17 mouse cellular contexts compared by ENCODE assay signal in genomic region chr14:57611034-57611433, GRCm38 (mm10). TPM values are rescaled to one million over a fixed set of nuclear protein-coding genes. Genes with fewer than 3 reads are reported as not detected.
DNase-seq lines count a peak whose midpoint lies in the region; ATAC-seq and TF ChIP-seq lines count a peak whose summit lies in the region.
"Had no signal": no experiment of that assay in that cellular context is flagged by ENCODE, and none has a peak within 500 bp of the region (broad histone marks: within the 10 kb centered on the region; RNA-seq: fewer than 3 reads in every experiment).

No protein-coding gene starts in this region.

- no peak for DNase-seq in kidney, adult 8-10 months
- peak; percentile 32 for DNase-seq in CD4-positive helper T cell, adult 2 months (ENCODE audit: low read depth, low spot score)
- DNase-seq in CH12.LX (ENCODE audit: extremely low read depth) = peak; percentile 13
- DNase-seq in fibroblast of lung, adult 2 months (ENCODE audit: low read depth) = peak; percentile 23
- no peak for DNase-seq in testis, postnatal 10 days (ENCODE audit: low spot score)
- DNase-seq in layer of hippocampus, postnatal 10 days (ENCODE audit: low spot score in 2 of 2) = no peak
- DNase-seq: adrenal gland, postnatal 10 days; cerebellum, adult 8-10 months; heart, adult 2 months; kidney, adult 11 months; lung, embryonic 14.5 days had no signal

- in situ Hi-C loops in CH12.LX (cut with MboI; ENCODE audit: low pct_ligation_motif_present, low pct_unique_long_range_greater_than_20kb, low sequenced_read_pairs) = no loop called here

- ATAC-seq in kidney, embryonic 14.5 days (ENCODE audit: low FRiP score, low TSS enrichment) = peak; percentile 77; the same call in 1 of the 2 replicates
- ATAC-seq: midbrain, embryonic 16.5 days had no signal

- TF ChIP-seq RAD21 in CH12.LX (IDR thresholded peaks at IDR 0.05; ENCODE audit: low read depth, low read length) = no peak

- H3K9me3 ChIP-seq in kidney, embryonic 14.5 days (ENCODE audit: control insufficient read depth, low read length) = no peaks in the 10 kb centered on the region
- H3K9me3 ChIP-seq in CH12.LX (replicated peaks; ENCODE audit: low read length) = no peaks in the 10 kb centered on the region
- H3K9me3 ChIP-seq: neural tube, embryonic 12.5 days had no signal

- H3K36me3 ChIP-seq in kidney, embryonic 14.5 days (ENCODE audit: control insufficient read depth, insufficient read depth, low read length) = peaks cover 3% of the 10 kb centered on the region; the same call in 1 of the 2 replicates
- peaks cover 13 to 52% of the 10 kb centered on the region in 2 experiments for H3K36me3 ChIP-seq in CH12.LX (replicated peaks in 1 of 2; ENCODE audit: control insufficient read depth in 1 of 2, insufficient read depth in 1 of 2, low read length in 1 of 2)
- H3K36me3 ChIP-seq: neural tube, embryonic 12.5 days had no signal

- WGBS in kidney, embryonic 14.5 days = 34% methylated on average over 2 of the region's 2 CpGs

- dilution Hi-C loops in CH12.LX (cut with MboI; ENCODE audit: extremely low pct_ligation_motif_present, extremely low pct_unique_long_range_greater_than_20kb, low sequenced_read_pairs) = no loop called here

- TF ChIP-seq EP300 in CH12.LX (IDR thresholded peaks at IDR 0.05; ENCODE audit: low read length) = no peak

- H3K4me1 ChIP-seq in kidney, embryonic 14.5 days (ENCODE audit: control insufficient read depth, insufficient read depth, low read length) = 0 out of 2 replicates have a peak, but pooled peaks cover 7% of the 10 kb centered on the region
- H3K4me1 ChIP-seq in CH12.LX (ENCODE audit: control insufficient read depth in 1 of 2, insufficient read depth in 2 of 2) = peaks cover 0 to 56% of the 10 kb centered on the region in 2 experiments; a peak in 3 of 4 replicates

- no peaks in the 10 kb centered on the region for H3K27me3 ChIP-seq in kidney, embryonic 14.5 days (ENCODE audit: control insufficient read depth, insufficient read depth, low read length)
- no peaks in the 10 kb centered on the region for H3K27me3 ChIP-seq in CH12.LX (replicated peaks)
- H3K27me3 ChIP-seq: neural tube, embryonic 12.5 days had no signal

- peak overlapping the region; percentile 13; the same call in 1 of the 2 replicates for H3K27ac ChIP-seq in kidney, embryonic 14.5 days (ENCODE audit: low read depth, low read length)
- peak overlapping the region; percentile 46 for H3K27ac ChIP-seq in CH12.LX (ENCODE audit: insufficient read depth, low read depth)
- H3K27ac ChIP-seq: heart, adult 2 months; hindbrain, embryonic 14.5 days; layer of hippocampus, adult 2 months; neural tube, embryonic 12.5 days had no signal

- H3K4me3 ChIP-seq in kidney, embryonic 14.5 days (ENCODE audit: low read length) = no peak overlapping the region
- H3K4me3 ChIP-seq in CH12.LX (replicated peaks in 1 of 3; ENCODE audit: low read depth in 2 of 3, low read length in 2 of 3, poor library complexity in 1 of 3) = no peak overlapping the region
- H3K4me3 ChIP-seq: heart, adult 2 months; layer of hippocampus, adult 2 months; neural tube, embryonic 12.5 days had no signal

- H3K4me2 ChIP-seq in kidney, embryonic 14.5 days (replicated peaks; ENCODE audit: low read depth, low read length) = no peak overlapping the region; the same call in 1 of the 2 replicates
- H3K4me2 ChIP-seq in CH12.LX (ENCODE audit: insufficient read depth, low read depth, poor library complexity, severe bottlenecking) = no peak overlapping the region
- H3K4me2 ChIP-seq: hindbrain, embryonic 14.5 days; liver, embryonic 11.5 days; lung, embryonic 14.5 days; neural tube, embryonic 12.5 days had no signal

- TF ChIP-seq CTCF in CH12.LX (conservative IDR thresholded peaks at IDR 0.05 in 1 of 2, IDR thresholded peaks at IDR 0.05 in 1 of 2; ENCODE audit: low read depth in 2 of 2, low read length in 2 of 2) = no peak

- no peak for TF ChIP-seq POLR2A in CH12.LX (IDR thresholded peaks at IDR 0.05; ENCODE audit: low read depth, low read length)

- no peak overlapping the region for H3K9ac ChIP-seq in kidney, embryonic 14.5 days (ENCODE audit: low read depth, low read length)
- H3K9ac ChIP-seq in CH12.LX (ENCODE audit: insufficient read depth, low read depth) = no peak overlapping the region
- H3K9ac ChIP-seq: hindbrain, embryonic 14.5 days; lung, embryonic 14.5 days; neural tube, embryonic 12.5 days had no signal

- H3K79me2 ChIP-seq in CH12.LX (replicated peaks; ENCODE audit: control insufficient read depth, extremely low read depth, insufficient read depth, poor library complexity, severe bottlenecking) = peaks cover 6% of the 10 kb centered on the region; the same call in 1 of the 2 replicates

TF ChIP-seq in CH12.LX, 34 proteins besides CTCF, POLR2A, EP300 and RAD21:
- TF ChIP-seq BHLHE40 (IDR thresholded peaks at IDR 0.05; ENCODE audit: low read depth, low read length) (no peak), GABPA (IDR thresholded peaks at IDR 0.05; ENCODE audit: insufficient replicate concordance, low read depth, low read length) (no peak), MAZ (IDR thresholded peaks at IDR 0.05; ENCODE audit: low read depth, low read length) (no peak), ZC3H11A (IDR thresholded peaks at IDR 0.05; ENCODE audit: low read depth, low read length) (no peak), ZKSCAN1 (IDR thresholded peaks at IDR 0.05; ENCODE audit: borderline replicate concordance, low read depth, low read length) (no peak), TCF12 (IDR thresholded peaks at IDR 0.05; ENCODE audit: low read depth, low read length) (no peak), MAFK (IDR thresholded peaks at IDR 0.05; ENCODE audit: insufficient replicate concordance, low read length) (no peak), ZNF384 (IDR thresholded peaks at IDR 0.05; ENCODE audit: low read depth, low read length) (no peak), UBTF (IDR thresholded peaks at IDR 0.05; ENCODE audit: low read depth, low read length) (no peak), MYC (IDR thresholded peaks at IDR 0.05; ENCODE audit: low read depth, low read length) (no peak), PAX5 (IDR thresholded peaks at IDR 0.05; ENCODE audit: low read length) (no peak), E2F4 (IDR thresholded peaks at IDR 0.05; ENCODE audit: insufficient replicate concordance, low read depth, low read length) (no peak), USF1 (IDR thresholded peaks at IDR 0.05; ENCODE audit: low read depth, low read length) (no peak), ZMIZ1 (IDR thresholded peaks at IDR 0.05; ENCODE audit: low read depth, low read length) (no peak), POLR2AphosphoS2 (IDR thresholded peaks at IDR 0.05; ENCODE audit: low read depth, low read length) (no peak), USF2 (conservative IDR thresholded peaks at IDR 0.05; ENCODE audit: low read depth, low read length) (no peak), CHD1 (IDR thresholded peaks at IDR 0.05; ENCODE audit: low read depth, low read length) (no peak), ELF1 (IDR thresholded peaks at IDR 0.05; ENCODE audit: low read depth, low read length) (no peak)

RNA-seq across cellular contexts. Expression of gene Eef1akmt1, which starts 39.6 kb away (rescaled TPM):
- polyA plus RNA-seq in kidney, embryonic 14.5 days (2014; fragmentation: Nextera tagmentation; extraction: Ambion mirVana) = 102 and 131 TPM in 2 replicates
- total RNA-seq in CH12.LX (2012; rRNA removed) (52.2 and 69.5 TPM in 2 replicates), CH12.LX (2014; rRNA removed) (105 and 110 TPM in 2 replicates)
- polyA plus RNA-seq in CH12.LX (2012; ENCODE audit: insufficient read length, low read depth) = 74.5 and 81.2 TPM in 2 replicates
- 10 to 100 TPM; 27.7 to 35.0 TPM for total RNA-seq in layer of hippocampus, postnatal 10 days (2021)

RNA-seq across cellular contexts. Expression of gene Xpo4, which starts 54.2 kb away (rescaled TPM):
- 25.4 and 36.7 TPM in 2 replicates for polyA plus RNA-seq in kidney, embryonic 14.5 days (2014; fragmentation: Nextera tagmentation; extraction: Ambion mirVana)
- total RNA-seq in CH12.LX (2012; rRNA removed) (30.2 and 41.0 TPM in 2 replicates), CH12.LX (2014; rRNA removed) (47.3 and 57.8 TPM in 2 replicates)
- polyA plus RNA-seq in CH12.LX (2012; ENCODE audit: insufficient read length, low read depth) = 36.3 and 43.0 TPM in 2 replicates
- 10 to 100 TPM; 15.2 to 15.5 TPM for total RNA-seq in layer of hippocampus, postnatal 10 days (2021)

Comparison
In these comparisons a context has a peak if more than half of its experiments do, and no peak if none do; other contexts are left out.
1. DNase-seq: peak in CD4-positive helper T cell, adult 2 months (single experiment), CH12.LX (single experiment) and fibroblast of lung, adult 2 months (single experiment); none in kidney, adult 8-10 months (0 of 2), testis, postnatal 10 days (single experiment) and layer of hippocampus, postnatal 10 days (0 of 2).